Mouse (Mus musculus): ENCODE data around the gene Myo15.
A peak's percentile ranks its signal among the peaks of the same experiment; 100 is the strongest.
"Not testable (repeated sequence)": the region's sequence is repeated elsewhere in the genome, so short reads cannot be mapped to it uniquely, and the experiment has no call there.

Gene Myo15

GRCm38 (mm10) chr11:60469039-60469438 lies at the start of gene Myo15:
Myo15 (plus strand) TSS chr11:60469339.
- DNase-seq (ENCODE audit: low spot score in 2 of 2) = no peak

- peak in 1 of 2 experiments; percentile 6 for DNase-seq (ENCODE audit: low spot score in 2 of 2)
Measured at GRCm38 (mm10) chr11:60422046-60422668, 47.0 kb upstream of the Myo15 start.

DNA sequence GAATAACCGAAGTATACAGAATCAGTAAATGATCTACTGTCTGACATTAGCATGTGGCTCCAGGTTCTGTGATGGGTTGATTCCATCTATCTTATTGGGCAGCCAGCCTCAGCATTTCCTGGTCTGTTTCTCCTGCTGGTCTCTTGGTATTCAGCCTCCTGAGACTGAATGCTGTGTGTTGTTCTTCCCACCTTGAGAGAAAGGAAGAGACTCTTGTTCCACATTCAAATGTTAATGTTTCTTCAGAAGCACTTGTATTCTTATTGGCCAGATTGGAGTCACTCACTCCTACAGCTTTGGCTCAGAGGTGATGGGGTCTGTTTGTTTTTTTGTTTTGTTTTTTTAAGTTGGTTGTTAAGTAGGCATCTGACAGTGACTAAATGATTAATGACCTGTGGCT lies 46.1 kb upstream of the Myo15 start:
- no peak for DNase-seq (ENCODE audit: low spot score in 2 of 2)

- no peak for DNase-seq (ENCODE audit: low spot score in 2 of 2)
Measured at GRCm38 (mm10) chr11:60426417-60426816, 42.7 kb upstream of the Myo15 start.

GRCm38 (mm10) chr11:60427628-60428027 lies 41.5 kb upstream of the Myo15 start:
- DNase-seq (ENCODE audit: low spot score in 2 of 2) = no peak

GRCm38 (mm10) chr11:60433501-60433900 lies 35.6 kb upstream of the Myo15 start:
- no peak for DNase-seq (ENCODE audit: low spot score in 2 of 2)

- DNase-seq (ENCODE audit: low spot score in 2 of 2) = no peak
Measured at GRCm38 (mm10) chr11:60435133-60435532, 34.0 kb upstream of the Myo15 start.

GRCm38 (mm10) chr11:60436618-60437017 lies 32.5 kb upstream of the Myo15 start:
- DNase-seq (ENCODE audit: low spot score in 2 of 2) = no peak

GRCm38 (mm10) chr11:60439621-60440020 lies 29.5 kb upstream of the Myo15 start:
- DNase-seq (ENCODE audit: low spot score in 2 of 2) = not testable (repeated sequence)

- no peak for DNase-seq (ENCODE audit: low spot score in 2 of 2)
Measured at GRCm38 (mm10) chr11:60440176-60440575, 29.0 kb upstream of the Myo15 start.

GRCm38 (mm10) chr11:60442896-60443295 lies 26.2 kb upstream of the Myo15 start:
- no peak for DNase-seq (ENCODE audit: low spot score in 2 of 2)

GRCm38 (mm10) chr11:60444007-60444406 lies 25.1 kb upstream of the Myo15 start:
- no peak for DNase-seq (ENCODE audit: low spot score in 2 of 2)

DNA sequence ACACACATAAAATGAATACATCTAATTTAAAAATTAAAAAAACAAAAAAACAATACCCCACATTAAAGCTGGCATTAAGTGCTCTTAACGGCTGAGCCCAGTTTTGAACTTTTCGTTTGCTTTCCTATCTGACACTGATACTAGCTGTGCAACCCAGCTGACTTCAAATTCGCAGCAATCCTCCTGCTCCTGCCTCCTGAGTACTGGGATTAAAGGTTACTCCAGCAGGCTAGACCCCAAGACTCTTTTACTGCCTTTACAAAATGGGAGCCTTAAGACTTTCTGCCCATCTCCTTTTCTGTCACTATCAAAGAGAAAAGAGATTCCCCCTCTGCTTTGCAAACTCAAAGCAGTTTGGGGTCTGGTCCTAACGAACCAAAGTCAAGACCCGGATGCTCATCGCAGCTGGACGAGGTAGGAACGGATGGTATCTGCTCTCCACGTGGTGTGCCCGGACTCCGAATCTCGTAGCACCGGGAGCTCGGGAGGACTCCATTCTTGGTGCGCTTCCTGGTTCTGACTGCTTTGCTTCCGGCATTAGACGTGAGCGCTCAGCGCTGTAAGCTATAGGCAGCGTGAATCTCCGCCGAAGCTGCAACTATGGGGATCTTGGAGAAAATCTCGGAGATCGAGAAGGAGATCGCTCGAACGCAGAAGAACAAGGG lies 14.9 kb upstream of the Myo15 start, which contains the start of gene Drg2:
TSS of gene Drg2 (plus strand) at position 512 of the 665 bp plus-strand sequence.
- peak; percentile 80 to 85 for DNase-seq (ENCODE audit: low spot score in 2 of 2)

DNA sequence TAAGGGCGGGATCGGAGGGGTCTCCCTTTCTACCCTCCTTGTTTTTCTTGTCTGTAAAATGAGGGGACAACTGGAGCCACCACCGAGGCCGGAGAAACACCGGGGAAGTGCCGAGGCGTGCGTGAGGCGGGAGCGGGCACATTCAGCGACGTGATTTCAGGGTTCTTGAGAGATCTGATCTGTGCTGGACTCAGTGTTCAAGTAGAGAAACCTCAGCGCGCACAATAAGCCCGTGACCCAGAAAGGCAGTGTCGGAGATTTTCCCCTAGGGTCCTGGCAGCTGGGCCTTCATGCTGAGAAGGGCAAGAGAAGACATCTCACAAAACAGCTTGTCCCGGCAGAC lies 14.4 kb upstream of the Myo15 start:
- DNase-seq (ENCODE audit: low spot score in 2 of 2) = no peak

DNA sequence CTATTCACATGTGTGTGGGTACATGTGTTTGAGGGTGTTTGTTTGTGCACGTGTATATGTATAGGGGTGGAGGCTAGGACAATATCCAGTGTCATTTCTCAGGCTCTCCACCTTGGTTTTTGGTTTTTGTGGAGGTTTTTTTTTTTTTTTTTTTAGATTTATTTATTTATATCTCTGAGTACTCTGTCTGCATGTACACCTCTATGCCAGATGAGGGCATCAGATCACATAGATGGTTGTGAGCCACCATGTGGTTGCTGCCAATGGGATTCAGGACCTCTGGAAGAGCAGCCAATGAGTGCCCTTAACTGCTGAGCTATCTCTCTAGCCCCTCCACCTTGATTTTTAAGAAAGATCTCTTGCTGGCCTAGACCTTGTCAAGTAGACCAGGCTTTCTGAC lies 11.2 kb upstream of the Myo15 start:
- no peak for DNase-seq (ENCODE audit: low spot score in 2 of 2)

DNA sequence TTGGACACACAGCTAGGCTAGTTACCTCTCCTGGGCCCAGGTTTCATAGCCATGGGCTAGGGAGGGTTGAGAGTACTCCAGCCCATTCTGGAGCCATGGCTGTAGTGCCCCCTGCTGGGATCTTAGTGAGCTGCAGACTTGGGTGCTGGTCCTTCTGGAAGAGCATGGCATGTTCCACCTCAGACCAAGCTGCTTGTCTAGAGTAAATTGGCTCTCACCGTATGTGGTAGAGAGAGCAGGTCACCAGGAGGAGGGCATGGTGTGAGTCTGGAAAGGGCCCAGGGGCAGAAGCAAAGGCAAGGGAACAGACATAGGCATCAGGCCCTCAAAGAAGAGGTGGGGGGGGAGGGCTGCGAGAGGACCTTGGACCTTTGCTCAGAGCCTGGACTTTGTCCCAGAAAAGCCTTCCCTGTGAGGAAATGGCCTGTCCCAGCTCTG lies 3.2 kb upstream of the Myo15 start:
- peak in 1 of 2 experiments; percentile 24 for DNase-seq (ENCODE audit: low spot score in 2 of 2)

- DNase-seq (ENCODE audit: low spot score in 2 of 2) = no peak
Measured at GRCm38 (mm10) chr11:60470743-60471142, 1.6 kb downstream of the Myo15 start.

- no peak for DNase-seq (ENCODE audit: low spot score in 2 of 2)
Measured at GRCm38 (mm10) chr11:60474534-60474933, 5.4 kb downstream of the Myo15 start.

- DNase-seq (ENCODE audit: low spot score in 2 of 2) = no peak
Measured at GRCm38 (mm10) chr11:60475668-60476362, 6.7 kb downstream of the Myo15 start.

DNA sequence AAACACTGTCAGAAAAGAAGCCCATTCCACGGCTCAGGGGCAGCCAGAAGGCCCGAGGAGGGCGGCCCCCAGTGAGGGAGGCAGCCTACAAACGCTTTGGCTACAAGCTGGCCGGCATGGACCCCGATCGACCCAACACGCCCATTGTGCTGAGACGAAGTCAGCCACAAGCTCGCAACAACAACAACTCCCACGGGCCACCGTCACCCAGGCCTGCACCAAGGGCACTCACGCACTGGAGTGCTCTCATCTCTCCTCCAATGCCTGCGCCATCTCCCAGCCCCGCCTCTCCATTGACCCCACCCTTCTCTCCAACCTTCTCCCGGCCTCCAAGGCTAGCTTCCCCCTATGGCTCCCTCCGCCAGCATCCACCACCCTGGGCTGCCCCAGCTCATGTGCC lies 9.0 kb downstream of the Myo15 start:
- DNase-seq (ENCODE audit: low spot score in 2 of 2) = no peak

GRCm38 (mm10) chr11:60486267-60486666 lies 17.1 kb downstream of the Myo15 start:
- peak; percentile 48 to 72 for DNase-seq (ENCODE audit: low spot score in 2 of 2)

GRCm38 (mm10) chr11:60492726-60493125 lies 23.6 kb downstream of the Myo15 start:
- no peak for DNase-seq (ENCODE audit: low spot score in 2 of 2)

DNA sequence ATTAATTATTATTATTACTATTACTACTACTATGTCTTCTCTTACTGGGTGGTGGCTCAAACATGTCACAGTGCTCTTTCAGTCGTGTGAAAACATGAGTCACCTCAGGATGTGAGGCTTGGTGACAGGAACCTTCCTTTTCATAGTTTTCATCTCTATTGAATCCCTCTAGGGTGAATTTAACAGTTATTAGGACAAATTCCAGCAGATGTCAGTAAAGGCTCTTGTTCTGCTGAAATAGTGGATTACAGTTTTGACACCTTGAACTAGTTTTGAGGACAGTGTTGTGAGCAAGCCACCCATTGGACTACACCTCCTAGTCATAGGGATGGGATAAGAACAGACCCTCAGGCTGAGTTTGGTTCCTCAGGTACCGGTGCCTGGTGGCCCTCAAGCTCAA lies 26.6 kb downstream of the Myo15 start:
- DNase-seq (ENCODE audit: low spot score in 2 of 2) = no peak

Measured in spleen, postnatal 36 days (tissue).